Mouse (Mus musculus) cerebellum, adult 11-12 months (tissue): ENCODE results near the gene Krtap1-5.

Experiments used
- DNase-seq: peaks from one replicate; pipeline ENCODE4 v3.0.0; 2022

Gene Krtap1-5

GRCm38 (mm10) chr11:99539721-99540120 is 41.1 kb downstream of the Krtap1-5 start:
- peak; percentile 28 for DNase-seq
